Mouse (Mus musculus) hindbrain, embryonic 12.5 days (tissue): Measurements from ENCODE around the gene Psg27. TPM values are rescaled to one million over a fixed set of nuclear protein-coding genes. Genes with fewer than 3 reads are reported as not detected.
"Not testable (repeated sequence)": the region's sequence is repeated elsewhere in the genome, so short reads cannot be mapped to it uniquely, and the experiment has no call there.

ENCODE experiments used
- ATAC-seq: fragments of 200-750 bp; cut with Nextera tagmentation; 2 replicates; pipeline ENCODE4 v1.8.0; 2017; ENCODE audit warnings: moderate TSS enrichment; ENCODE audit not compliant: low FRiP score
- H3K27ac ChIP-seq: fragments of 300-500 bp; sonication (generic); 2 replicates; pipeline ENCODE4 v1.5.1; 2016; ENCODE audit warnings: mild to moderate bottlenecking
- H3K27me3 ChIP-seq: fragments of 300-500 bp; sonication (generic); 2 replicates; pipeline ENCODE4 v1.6.1; 2016; ENCODE audit warnings: mild to moderate bottlenecking
- H3K36me3 ChIP-seq: fragments of 300-500 bp; sonication (generic); 2 replicates; pipeline ENCODE4 v1.6.1; 2016; ENCODE audit warnings: mild to moderate bottlenecking
- H3K4me1 ChIP-seq: fragments of 300-500 bp; sonication (generic); 2 replicates; pipeline ENCODE4 v1.6.1; 2016
- H3K4me2 ChIP-seq: fragments of 300-500 bp; sonication (generic); replicated peaks from 2 replicates; pipeline ENCODE4 v1.6.1; 2016; ENCODE audit warnings: mild to moderate bottlenecking
- H3K4me3 ChIP-seq: fragments of 300-500 bp; sonication (generic); 2 replicates; pipeline ENCODE4 v1.5.1; 2016; ENCODE audit warnings: mild to moderate bottlenecking
- H3K9ac ChIP-seq: fragments of 300-500 bp; sonication (generic); 2 replicates; pipeline ENCODE4 v1.6.1; 2016; ENCODE audit warnings: mild to moderate bottlenecking, moderate library complexity
- H3K9me3 ChIP-seq: fragments of 300-500 bp; sonication (generic); replicated peaks from 2 replicates; pipeline ENCODE4 v1.6.1; 2016; ENCODE audit warnings: mild to moderate bottlenecking
- WGBS: fragments of 180-500 bp; shearing (Covaris S2); methylation state at CpG from one replicate; pipeline ENCODE4 v1.1.7; 2016; 5-methylcytosine and 5-hydroxymethylcytosine counted together
- polyA plus RNA-seq: library from polyadenylated mRNA; unstranded; fragments of >200 nt; fragmentation: Nextera tagmentation; extraction: Ambion mirVana; gene quantifications from 2 replicates; pipeline ENCODE4 v1.2.1, GENCODE M21; 2016

Gene Psg27
- polyA plus RNA-seq = not detected in 2 replicates

- H3K4me3 ChIP-seq = no peak within 1 kb of the TSS
- no peak for ATAC-seq
- WGBS = 88% methylated on average over 3 of the region's 3 CpGs
- no peaks in the 10 kb centered on the region for H3K27me3 ChIP-seq
- 0 out of 2 replicates have a peak, but pooled peaks cover 4% of the 10 kb centered on the region for H3K9me3 ChIP-seq
- no peaks in the 10 kb centered on the region for H3K4me1 ChIP-seq
- H3K36me3 ChIP-seq = no peaks in the 10 kb centered on the region
- H3K27ac ChIP-seq = no peak within 1 kb of the TSS
- no peak within 1 kb of the TSS for H3K9ac ChIP-seq
- H3K4me2 ChIP-seq = no peak within 1 kb of the TSS
Observed at GRCm38 (mm10) chr7:18567205-18567604, at the start of gene Psg27. Gene Psg27, minus strand, starts transcription at chr7:18567305.

GRCm38 (mm10) chr7:18616401-18616800 is 49.3 kb upstream of the Psg27 start, which contains the start of gene Psg23:
Gene Psg23, minus strand, starts transcription at chr7:18616501.
- not testable (repeated sequence) for H3K4me3 ChIP-seq, H3K27me3 ChIP-seq, H3K9ac ChIP-seq, H3K4me2 ChIP-seq, H3K36me3 ChIP-seq, ATAC-seq, H3K4me1 ChIP-seq, H3K27ac ChIP-seq, H3K9me3 ChIP-seq
- 66% methylated on average over 2 of the region's 2 CpGs for WGBS

GRCm38 (mm10) chr7:18559850-18560249 is 7.3 kb downstream of the Psg27 start:
- Histone ChIP-seq H3K27ac (no peak overlapping the region), H3K27me3 (no peaks in the 10 kb centered on the region), H3K4me1 (no peaks in the 10 kb centered on the region), H3K4me3 (no peak overlapping the region), H3K9me3 (0 out of 2 replicates have a peak, but pooled peaks cover 12% of the 10 kb centered on the region), H3K36me3 (no peaks in the 10 kb centered on the region), H3K9ac (no peak overlapping the region), H3K4me2 (no peak overlapping the region)
- no peak for ATAC-seq

- H3K4me1 ChIP-seq, ATAC-seq, H3K27me3 ChIP-seq, H3K4me3 ChIP-seq, H3K9ac ChIP-seq, H3K36me3 ChIP-seq, H3K4me2 ChIP-seq, H3K27ac ChIP-seq: not testable (repeated sequence)
- 0 out of 2 replicates have a peak, but pooled peaks cover 11% of the 10 kb centered on the region for H3K9me3 ChIP-seq
- 83% methylated on average over 3 of the region's 3 CpGs for WGBS
Observed at GRCm38 (mm10) chr7:18555751-18556150, 11.4 kb downstream of the Psg27 start.

DNA sequence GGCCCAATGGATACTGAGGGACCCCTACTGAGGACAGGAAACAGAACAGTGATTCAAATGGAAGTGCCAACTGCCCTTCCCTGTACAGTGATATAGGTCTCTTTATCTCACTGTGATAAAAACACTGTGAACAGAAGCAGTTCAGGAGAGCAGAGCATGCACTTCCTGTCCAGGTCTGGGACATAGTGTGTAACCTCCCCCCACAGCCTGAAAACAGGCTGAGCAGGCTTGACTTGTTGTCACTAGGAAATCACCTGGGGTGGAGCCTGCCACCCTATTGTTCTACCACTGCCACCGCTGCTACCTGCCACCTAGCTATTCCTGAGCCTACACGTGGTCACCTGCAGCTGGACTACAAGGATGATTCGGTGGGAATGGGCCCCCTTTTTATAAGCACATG is 33.7 kb downstream of the Psg27 start:
- WGBS = 55% methylated on average over 3 of the region's 3 CpGs
- Histone ChIP-seq H3K9me3 (peaks cover 5% of the 10 kb centered on the region), H3K4me3 (no peak overlapping the region), H3K27ac (no peak overlapping the region), H3K27me3 (no peaks in the 10 kb centered on the region), H3K9ac (no peak overlapping the region), H3K4me2 (no peak overlapping the region), H3K36me3 (no peaks in the 10 kb centered on the region), H3K4me1 (no peaks in the 10 kb centered on the region)
- no peak for ATAC-seq

GRCm38 (mm10) chr7:18532169-18532568 is 34.9 kb downstream of the Psg27 start, which contains the start of gene Psg25:
Gene Psg25, minus strand, starts transcription at chr7:18532269.
- no peak within 1 kb of the TSS; the same call in 1 of the 2 replicates for H3K9ac ChIP-seq
- no peaks in the 10 kb centered on the region for H3K4me1 ChIP-seq
- H3K27me3 ChIP-seq = no peaks in the 10 kb centered on the region
- H3K4me2 ChIP-seq = no peak within 1 kb of the TSS
- no peak for ATAC-seq
- no peak within 1 kb of the TSS for H3K4me3 ChIP-seq
- 89% methylated on average over 1 of the region's 1 CpGs for WGBS
- H3K27ac ChIP-seq = no peak within 1 kb of the TSS
- H3K9me3 ChIP-seq = peaks cover 5% of the 10 kb centered on the region
- no peaks in the 10 kb centered on the region for H3K36me3 ChIP-seq

DNA sequence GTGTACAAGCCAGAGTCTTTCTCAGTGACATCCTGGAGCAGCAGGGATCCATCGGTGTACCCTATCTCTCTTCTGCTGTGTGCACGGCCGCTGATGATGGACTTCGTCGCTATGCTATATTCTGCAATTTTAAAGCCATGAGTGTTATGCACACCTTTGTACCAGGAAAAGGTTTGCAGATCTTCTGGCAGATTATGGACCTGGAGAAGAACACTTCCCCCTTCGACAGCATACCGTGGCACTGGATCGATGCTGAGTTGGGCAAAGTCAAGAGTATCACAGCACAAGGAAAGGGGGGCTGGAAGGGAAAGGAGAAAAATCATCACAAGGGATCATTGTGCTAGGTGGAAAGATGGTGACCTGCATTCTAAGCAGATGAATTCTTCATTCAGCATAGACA is 42.4 kb downstream of the Psg27 start:
- H3K4me1 ChIP-seq = no peaks in the 10 kb centered on the region
- H3K4me2 ChIP-seq = no peak overlapping the region
- H3K9ac ChIP-seq = no peak overlapping the region
- no peaks in the 10 kb centered on the region for H3K27me3 ChIP-seq
- no peaks in the 10 kb centered on the region for H3K36me3 ChIP-seq
- no peak for ATAC-seq
- no peak overlapping the region for H3K4me3 ChIP-seq
- WGBS = 94% methylated on average over 8 of the region's 8 CpGs
- H3K9me3 ChIP-seq = no peaks in the 10 kb centered on the region; the same call in 1 of the 2 replicates
- no peak overlapping the region for H3K27ac ChIP-seq

- not testable (repeated sequence) for H3K27me3 ChIP-seq, ATAC-seq, H3K36me3 ChIP-seq, H3K27ac ChIP-seq, H3K4me3 ChIP-seq, H3K4me1 ChIP-seq, H3K9me3 ChIP-seq, H3K9ac ChIP-seq, H3K4me2 ChIP-seq
Observed at GRCm38 (mm10) chr7:18512848-18513247, 54.3 kb downstream of the Psg27 start.

DNA sequence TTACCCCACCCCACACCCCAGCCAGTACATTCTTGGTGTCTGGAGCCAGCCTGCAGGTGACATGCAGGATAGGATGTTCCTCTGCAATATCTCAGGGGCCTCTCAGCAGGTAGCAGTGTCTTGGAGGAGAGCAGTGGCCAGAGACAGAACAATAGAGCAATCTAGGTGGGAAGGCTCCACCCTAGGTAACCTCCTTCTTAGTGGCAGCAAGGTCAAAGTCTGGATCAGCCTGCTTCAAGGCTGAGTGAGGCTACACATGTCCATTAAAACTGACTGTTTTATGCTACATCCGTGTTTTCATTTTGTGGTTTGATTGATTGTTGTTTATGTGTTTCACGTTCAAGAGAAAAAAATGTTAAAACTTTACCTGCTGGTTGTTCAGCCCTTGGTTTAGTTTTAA is 54.7 kb downstream of the Psg27 start:
- not testable (repeated sequence) for H3K27ac ChIP-seq, H3K4me1 ChIP-seq, H3K9ac ChIP-seq, H3K4me3 ChIP-seq, H3K36me3 ChIP-seq, H3K27me3 ChIP-seq, H3K4me2 ChIP-seq, H3K9me3 ChIP-seq, ATAC-seq
- whole genome bisulfite sequencing = 52% methylated on average over 2 of the region's 2 CpGs

- Histone ChIP-seq H3K36me3 (no peaks in the 10 kb centered on the region), H3K4me3 (no peak overlapping the region), H3K4me2 (no peak overlapping the region), H3K9me3 (no peaks in the 10 kb centered on the region; the same call in 1 of the 2 replicates), H3K4me1 (no peaks in the 10 kb centered on the region), H3K27ac (no peak overlapping the region), H3K27me3 (no peaks in the 10 kb centered on the region), H3K9ac (no peak overlapping the region)
- ATAC-seq = no peak
- 9% methylated on average over 9 of the region's 9 CpGs for WGBS
Observed at GRCm38 (mm10) chr7:18511479-18511878, 55.6 kb downstream of the Psg27 start.

Other genes with a start within 250 kb of the Psg27 start
- not detected in 2 replicates for gene Psg18, start 212.3 kb downstream of the Psg27 start, polyA plus RNA-seq
- gene Psg28, start 135.3 kb downstream of the Psg27 start, polyA plus RNA-seq = not detected in 2 replicates
- not detected in 2 replicates for gene Psg26, start 83.1 kb downstream of the Psg27 start, polyA plus RNA-seq
- not detected in 2 replicates for gene Psg25, start 35.0 kb downstream of the Psg27 start, polyA plus RNA-seq
- not detected in 2 replicates for gene Psg23, start 49.2 kb upstream of the Psg27 start, polyA plus RNA-seq
- not detected in 2 replicates for gene Psg21, start 89.4 kb upstream of the Psg27 start, polyA plus RNA-seq
- gene Psg20, start 118.9 kb upstream of the Psg27 start, polyA plus RNA-seq = not detected in 2 replicates
- not detected in 2 replicates for gene Psg22, start 150.8 kb upstream of the Psg27 start, polyA plus RNA-seq
- not detected in 2 replicates for gene Psg19, start 231.2 kb upstream of the Psg27 start, polyA plus RNA-seq